8 mouse cellular contexts compared by ENCODE assay signal in genomic region chr7:24506838-24507725, GRCm38 (mm10). TPM values are rescaled to one million over a fixed set of nuclear protein-coding genes. Genes with fewer than 3 reads are reported as not detected.
DNase-seq lines count a peak whose midpoint lies in the region; ATAC-seq lines count a peak whose summit lies in the region.

Gene Zfp428, plus strand, starts transcription at chr7:24507006.

- peak; percentile 49 for ATAC-seq in inflammation-experienced regulatory T-cells, adult 6 months

- DNase-seq in adrenal gland, adult 8-10 months: peak; percentile 67
- DNase-seq in embryo, embryonic 11 days: peak; percentile 95
- DNase-seq in gastrocnemius, postnatal 25 days: peak; percentile 91
- DNase-seq in left cerebral cortex, postnatal 25 days (ENCODE audit: low spot score in 2 of 2): peak; percentile 87 to 91
- DNase-seq in mesoderm, embryonic 11.5 days (ENCODE audit: low read depth, low spot score): peak; percentile 92
- DNase-seq in right cerebral cortex, postnatal 36 days (ENCODE audit: low spot score in 2 of 2): peak; percentile 79 to 82
- DNase-seq in urinary bladder, postnatal 4 days (ENCODE audit: low spot score in 2 of 2): peak; percentile 79 to 86

- intact Hi-C loops in left cerebral cortex, postnatal 25 days (cut with DNase I): loop anchor here (1.0 to 2.0 kb wide), 2 partner anchors 23 to 24 kb away; partner anchors contain the start of genes Cadm4 and Irgq

RNA-seq across cellular contexts. Expression of gene Zfp428, which starts in this region (rescaled TPM):
- total RNA-seq in adrenal gland, adult 8-10 months (2022): 1 to 10 TPM; 4.9 to 7.3 (median 5.6) TPM
- 1 to 10 TPM; 4.0 TPM for total RNA-seq in gastrocnemius, postnatal 25 days (2021)
- polyA plus RNA-seq in inflammation-experienced regulatory T-cells, adult 6 months (2017; shearing (Covaris generic)): under 1 TPM in 1 of 3 experiments, not detected in 2; 0.33 TPM
- 10 to 100 TPM; 45.7 to 52.6 TPM for total RNA-seq in left cerebral cortex, postnatal 25 days (2021)

Comparison
In these comparisons a context has a peak if more than half of its experiments do, and no peak if none do; other contexts are left out.
1. Peak in every context shown above with its lines: DNase-seq and ATAC-seq.
2. RNA of gene Zfp428 (total RNA-seq): 45.7 to 52.6 TPM in left cerebral cortex, postnatal 25 days; 4.9 to 7.3 TPM in adrenal gland, adult 8-10 months and 4.0 TPM in gastrocnemius, postnatal 25 days; every median in the first group is over 4 times any median in the second.
3. Peak in ATAC-seq in inflammation-experienced regulatory T-cells, adult 6 months; RNA of the gene not detected or under 1 TPM.